Mouse (Mus musculus): ENCODE data around the gene Pga5.

Pga5 gene

DNA sequence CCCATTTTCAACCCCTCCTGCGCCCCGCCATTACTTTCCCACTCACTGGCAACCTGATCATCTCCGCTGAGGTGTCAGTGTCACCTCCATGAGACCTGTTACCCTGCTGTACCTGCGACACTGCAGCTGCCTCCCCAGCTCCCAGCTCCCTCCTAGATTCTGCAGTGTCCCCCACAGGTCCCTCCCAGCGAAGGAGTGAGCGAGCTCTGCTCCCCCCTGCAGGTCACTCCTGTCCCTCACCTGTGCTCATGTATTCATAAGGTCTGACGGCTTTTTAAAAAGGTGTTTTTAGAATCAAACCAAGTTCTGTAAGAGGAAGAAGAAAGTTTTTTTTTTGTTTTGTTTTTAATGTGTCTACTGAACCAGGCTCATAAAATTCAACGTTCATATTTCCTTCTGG, 24.3 kb upstream of the Pga5 start:
- DNase-seq (ENCODE audit: low read depth, low spot score), result no peak

DNA sequence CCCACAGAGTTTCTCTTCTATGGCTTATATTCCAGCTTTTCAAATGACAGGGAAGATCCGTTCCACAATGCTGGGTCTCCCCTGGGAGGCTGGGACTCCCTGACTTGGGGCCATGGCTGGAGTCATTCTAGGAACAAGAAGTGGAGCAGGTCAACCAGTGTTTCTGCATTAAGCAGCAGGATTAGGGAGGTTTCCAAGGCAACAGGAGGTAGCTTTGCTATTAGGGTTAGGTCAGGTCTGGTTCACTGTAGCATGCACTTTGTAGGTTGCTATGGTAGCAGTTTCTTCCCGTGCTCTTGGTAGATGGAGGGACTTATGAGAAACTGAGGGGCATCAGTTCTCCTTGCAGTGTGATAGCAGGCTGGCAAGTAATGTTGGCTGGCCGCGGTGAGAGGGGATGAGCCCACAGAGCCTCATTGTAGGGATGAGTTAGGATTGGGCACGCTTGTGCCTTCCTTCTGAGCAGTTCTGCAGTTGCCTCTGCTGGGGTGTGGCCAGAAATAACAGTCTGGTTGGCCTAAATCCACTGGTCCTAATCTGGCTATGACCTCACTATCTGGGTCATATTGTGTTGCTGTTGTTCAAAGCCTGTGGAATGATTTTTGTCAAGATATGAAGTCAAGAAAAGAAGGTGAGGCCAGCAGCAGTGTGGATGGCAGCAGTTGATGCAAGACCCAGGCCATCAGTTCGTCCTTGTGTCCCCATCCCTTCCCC, 23.3 kb upstream of the Pga5 start:
- peak; percentile 72 for DNase-seq (ENCODE audit: low read depth, low spot score)

DNA sequence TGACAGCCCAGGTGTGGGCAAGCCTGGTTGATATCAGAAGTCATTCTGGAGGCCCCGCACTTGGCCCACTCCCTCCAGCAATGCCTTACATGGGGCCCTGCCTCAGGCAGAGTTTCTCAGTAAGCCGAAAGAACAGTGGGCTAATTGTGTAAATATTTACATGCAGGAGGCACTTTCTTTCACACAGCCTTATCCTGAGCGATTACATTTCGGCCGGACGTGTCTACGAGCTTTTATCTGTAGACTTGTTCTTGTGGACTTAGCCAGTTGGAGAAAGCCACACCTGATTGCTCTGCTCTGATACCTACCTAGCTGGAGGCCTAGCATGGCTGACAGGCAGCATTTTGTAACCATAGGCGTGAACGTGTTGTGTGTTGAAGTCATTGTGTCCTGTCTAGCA, 22.0 kb upstream of the Pga5 start:
- no peak for DNase-seq (ENCODE audit: low read depth, low spot score)

DNA sequence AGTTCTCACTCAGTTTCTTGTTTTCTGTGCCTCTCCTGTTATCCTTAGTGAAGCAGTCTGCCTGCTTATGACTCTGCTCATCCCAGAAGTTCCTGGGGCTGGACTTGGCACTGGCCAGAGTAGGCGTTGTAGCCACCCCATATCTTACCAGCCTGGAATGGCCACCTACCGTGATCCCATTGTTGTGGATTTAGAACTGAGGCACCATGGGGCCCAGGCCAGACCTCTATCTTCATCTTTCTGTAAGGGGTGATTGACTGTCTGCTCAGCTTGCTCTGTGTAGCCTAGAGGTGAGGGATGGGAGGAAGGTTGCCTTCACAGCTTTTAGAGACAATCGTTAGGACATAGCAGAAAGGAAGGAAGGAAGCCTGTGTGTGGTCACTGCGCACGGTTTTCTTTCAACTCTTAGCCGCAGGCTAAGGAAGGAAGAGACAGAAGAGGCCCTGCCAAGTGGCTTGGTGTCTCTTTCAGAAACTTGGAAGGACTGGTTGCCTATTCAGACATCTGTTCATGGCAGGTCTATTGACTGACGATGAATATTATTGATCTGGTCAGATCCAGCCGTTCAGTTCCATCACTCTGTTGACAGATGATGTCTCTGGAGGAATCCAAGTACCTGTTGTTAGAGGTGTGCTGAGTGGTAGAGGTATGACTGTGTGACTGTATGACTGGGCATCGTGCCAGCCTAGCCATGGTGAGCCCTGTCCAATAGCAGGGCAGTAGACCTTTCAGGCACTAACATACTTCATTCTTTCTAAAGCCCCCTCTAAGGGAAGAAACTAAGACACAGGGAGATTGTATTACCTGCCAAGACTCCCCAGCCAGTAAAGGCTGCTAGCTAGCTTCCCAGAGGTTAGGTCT, 20.5 kb upstream of the Pga5 start:
- no peak for DNase-seq (ENCODE audit: low read depth, low spot score)

DNA sequence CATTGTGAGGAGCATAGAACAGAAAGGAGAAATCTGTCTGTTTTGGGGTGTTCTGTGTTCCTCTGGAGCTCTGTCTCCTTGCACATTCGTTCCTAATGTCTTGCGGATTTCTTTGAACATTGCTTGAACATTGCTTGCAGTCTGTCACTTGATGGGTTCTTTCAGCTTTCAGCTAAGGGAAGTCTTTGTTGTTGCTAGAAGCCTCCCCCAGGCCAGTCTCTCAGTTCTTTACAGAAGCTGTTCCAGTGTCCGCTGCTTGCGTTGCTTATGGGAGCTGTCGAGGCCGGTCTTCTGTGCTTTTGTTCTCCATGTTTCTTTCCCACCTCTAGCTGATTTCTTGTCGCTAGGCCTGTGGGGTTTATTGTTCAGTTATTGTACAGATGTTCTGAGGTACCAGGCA, 17.9 kb upstream of the Pga5 start:
- DNase-seq (ENCODE audit: low read depth, low spot score), result no peak

DNA sequence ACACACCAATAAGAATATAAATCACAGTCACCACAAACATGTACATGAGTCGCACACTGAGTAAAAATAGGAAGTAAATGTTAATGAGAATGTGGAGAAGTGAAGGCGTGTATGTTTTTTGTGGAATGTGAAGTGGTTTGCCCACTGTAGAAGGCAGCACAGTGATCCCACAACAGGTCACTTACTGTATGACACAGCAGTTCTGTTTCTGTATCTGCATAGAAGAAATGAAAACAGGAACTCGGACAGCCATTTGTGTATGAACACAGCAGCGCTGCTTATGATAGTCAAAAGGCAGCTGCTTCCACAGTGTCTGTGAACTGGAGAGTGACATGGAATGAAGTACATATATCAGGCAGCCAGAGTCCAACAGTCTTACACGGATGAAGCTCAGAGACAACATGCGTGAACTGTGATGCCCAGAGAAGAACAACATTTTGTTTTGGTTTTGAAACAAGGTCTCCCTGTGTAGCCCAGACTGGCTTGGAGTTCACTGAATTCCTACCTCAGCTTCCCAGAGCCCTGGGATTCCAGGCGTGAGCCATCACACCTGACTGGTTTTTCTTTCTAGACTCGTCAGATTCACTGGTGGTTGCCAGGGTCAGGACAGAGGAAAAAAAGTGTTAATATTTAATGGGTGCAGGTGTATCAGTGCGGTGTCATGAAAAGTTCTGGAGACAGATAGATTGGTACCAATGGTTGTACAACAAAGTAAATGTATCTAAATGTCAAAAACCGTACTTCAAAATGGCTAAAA, 16.2 kb upstream of the Pga5 start:
- no peak for DNase-seq (ENCODE audit: low read depth, low spot score)

DNA sequence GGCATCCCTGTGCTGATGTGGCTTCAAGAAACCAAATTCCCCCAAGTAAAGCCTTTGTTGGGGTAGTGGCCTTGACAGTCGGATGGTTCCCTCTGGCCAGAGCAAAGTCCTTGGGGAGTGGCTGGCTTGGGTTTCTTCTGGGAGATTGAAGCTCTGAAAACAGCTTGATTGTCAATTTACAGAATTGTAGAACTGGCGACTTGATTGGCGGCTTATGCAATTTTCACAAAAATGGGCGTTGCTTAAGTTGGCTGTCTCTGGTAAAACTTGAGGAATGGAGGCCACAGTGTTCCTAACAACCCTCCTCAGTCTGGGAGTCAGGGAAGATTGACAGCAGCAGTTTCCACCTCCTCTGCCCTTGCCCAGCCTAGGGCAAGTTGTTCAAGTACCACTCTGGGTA, 14.5 kb upstream of the Pga5 start:
- DNase-seq (ENCODE audit: low read depth, low spot score), result no peak

DNA sequence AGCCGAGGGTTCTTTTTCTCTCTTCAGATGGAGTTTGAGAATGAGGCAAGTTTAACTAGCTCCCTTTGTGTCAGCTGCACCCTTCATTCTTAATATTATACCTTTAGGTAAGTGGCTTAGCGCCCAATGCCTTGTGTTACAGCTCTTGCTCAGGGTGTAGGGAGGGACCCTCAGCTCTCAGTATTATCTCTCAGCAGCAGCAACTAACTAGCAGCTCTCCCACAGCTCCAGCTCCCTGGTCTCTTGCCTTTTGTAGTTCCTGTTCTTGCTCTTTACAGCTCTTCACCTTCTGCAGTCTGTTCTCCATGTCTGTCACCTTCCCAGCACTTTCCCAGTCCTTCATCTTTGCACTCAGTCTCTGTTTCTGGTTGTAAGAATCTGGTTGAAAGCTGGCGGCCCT, 13.8 kb upstream of the Pga5 start:
- DNase-seq (ENCODE audit: low read depth, low spot score), result no peak

DNA sequence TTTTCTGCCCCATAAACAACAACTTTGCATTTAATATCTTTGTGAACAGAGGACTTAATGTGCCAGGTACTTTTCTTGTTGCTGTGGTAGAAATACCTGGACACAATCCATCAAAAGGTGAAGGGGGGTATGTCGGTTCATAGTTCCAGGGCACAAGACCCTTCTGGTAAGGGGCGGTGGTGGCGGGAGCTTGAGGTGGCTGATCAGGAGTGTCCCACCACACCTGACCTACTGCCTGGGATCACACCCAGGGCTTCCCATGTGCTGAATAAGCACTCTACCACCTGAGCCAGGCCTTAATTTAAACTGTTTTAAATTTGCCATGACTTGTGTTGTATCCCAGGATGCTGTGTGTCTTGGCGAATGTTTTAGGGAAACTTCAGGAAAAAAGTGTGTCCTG, 13.2 kb upstream of the Pga5 start:
- DNase-seq (ENCODE audit: low read depth, low spot score), result no peak

DNA sequence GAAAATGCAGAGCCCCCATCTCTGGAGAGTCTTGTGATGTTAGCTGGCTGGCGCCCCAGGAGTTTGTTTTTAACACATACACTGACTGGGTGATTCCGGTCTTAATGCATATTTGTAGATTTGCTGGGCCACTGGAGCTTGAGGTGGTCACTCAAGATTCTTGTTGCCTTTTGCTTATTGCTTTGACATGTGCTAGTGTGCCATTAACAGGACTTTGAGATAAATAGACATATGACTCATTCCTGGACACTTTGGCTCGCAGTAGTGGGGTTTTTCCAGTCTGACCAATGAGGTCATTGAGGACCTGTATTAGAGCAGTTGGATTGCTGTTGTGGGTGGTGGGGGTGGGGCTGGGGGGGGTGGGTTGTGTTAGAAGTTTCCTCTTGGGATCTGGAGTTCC, 12.5 kb upstream of the Pga5 start:
- peak; percentile 47 for DNase-seq (ENCODE audit: low read depth, low spot score)

DNA sequence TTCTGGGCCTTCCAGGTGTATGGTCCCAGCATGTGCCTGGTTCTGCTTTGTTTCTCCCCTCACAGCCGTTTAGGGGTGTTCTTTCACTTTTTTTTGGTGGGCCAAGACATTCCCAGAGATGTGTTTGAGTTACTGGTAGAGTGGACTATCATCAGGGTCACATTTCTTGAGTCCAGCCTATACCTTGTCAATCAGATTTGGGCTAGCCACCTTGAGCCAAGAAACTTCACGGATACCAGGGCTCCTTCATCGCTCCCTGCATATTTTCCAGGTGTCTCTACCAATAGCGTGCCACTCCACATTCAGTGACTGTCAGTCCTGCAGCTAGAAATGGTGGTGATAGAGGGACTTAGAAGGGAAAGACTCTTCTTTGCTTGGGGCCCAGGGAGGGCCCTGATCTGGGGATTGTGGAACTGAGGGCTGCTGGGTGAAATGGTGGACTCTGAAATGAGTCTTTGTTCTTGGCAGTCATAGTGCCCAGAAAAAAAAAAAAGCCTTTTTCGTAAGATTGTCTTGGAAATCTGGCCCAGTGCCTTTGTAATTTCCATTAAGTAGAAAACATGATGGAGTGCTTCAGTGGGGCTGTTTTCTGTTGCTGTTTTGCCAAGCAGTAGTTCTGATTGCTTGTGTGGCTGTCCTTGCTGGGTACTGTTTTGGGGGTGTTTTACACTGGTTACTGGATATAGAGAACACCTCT, 11.7 kb upstream of the Pga5 start:
- DNase-seq (ENCODE audit: low read depth, low spot score), result peak; percentile 38

DNA sequence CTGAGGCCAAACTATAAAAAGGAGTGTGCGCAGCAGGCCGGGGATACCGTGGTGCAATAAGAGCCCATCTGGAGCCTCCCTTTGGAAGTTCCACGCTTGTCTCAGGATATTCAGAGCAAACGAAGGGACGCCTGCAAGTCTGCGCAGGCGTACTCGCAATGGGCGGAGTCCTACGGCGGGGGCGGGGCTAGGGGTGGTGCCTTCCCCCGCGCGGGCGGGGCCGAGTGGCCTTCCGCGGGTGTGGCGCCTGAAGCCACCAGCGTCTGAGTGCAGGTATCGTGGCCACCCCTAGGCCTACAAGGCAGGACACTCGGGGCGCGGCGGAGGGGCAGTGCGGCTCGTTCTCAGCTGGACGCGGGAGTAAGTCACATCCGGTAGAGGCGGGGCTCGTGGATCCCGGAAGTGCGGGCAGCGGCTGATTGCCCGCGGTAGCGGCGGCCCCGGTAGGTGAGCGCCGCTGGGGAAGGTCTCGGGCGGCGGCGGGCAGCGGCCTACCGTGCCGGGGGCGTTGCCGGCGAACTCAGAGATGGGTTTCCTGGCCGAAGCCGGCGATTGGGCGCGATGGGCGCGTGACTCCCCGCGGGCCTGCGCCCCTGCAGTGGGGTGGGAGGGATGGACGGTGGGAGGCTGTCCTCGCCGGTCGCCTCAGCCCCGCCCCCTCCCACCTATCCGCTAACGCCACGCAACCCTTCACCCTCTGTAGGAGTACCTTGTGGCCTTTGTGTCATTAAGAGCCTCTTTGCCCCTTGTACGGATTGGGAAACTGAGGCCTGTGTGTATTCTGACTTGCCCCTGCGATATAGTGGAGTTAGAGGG, 10.9 kb upstream of the Pga5 start, which contains the start of gene Vps37c:
Vps37c (plus strand) TSS at position 199 of the 816 bp plus-strand sequence.
- peak; percentile 90 for DNase-seq (ENCODE audit: low read depth, low spot score)

DNA sequence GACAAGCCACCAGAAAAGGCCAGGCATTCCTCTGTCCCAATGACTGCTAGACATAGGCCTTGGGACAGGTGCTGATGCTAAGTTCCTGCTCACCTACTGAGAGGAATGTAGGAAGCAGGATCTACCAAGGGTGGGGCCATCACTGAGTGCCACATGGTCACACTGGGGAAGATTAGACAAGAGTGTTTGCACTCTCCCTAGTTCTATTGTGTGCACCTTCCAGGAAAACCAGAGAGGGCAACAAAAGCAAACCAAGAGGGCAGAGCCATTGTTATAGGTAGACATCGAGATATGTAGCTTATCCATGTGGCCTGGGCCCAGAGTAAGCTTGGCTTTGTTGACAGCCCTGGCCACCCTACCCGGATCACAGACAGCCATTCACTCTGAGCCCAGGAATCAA, 7.9 kb upstream of the Pga5 start:
- no peak for DNase-seq (ENCODE audit: low read depth, low spot score)

DNA sequence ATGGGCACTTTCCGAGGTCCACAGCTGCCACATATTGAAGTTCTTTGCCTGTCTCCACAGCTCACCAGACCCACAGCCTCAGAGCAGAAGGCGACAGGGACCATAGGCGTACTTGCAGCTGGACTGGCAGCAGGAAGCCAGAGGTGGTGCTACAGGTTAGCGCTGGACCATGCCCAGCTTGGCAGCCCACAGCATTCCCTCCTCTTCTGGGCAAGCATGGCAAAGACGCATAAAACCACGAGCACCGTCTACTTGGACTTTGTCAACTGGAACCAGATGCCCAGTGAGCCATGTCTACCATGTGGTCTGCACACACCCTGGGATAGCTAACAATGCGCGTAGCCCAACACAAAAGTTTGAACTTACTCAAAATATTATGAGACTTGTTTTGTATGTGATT, 7.2 kb upstream of the Pga5 start:
- DNase-seq (ENCODE audit: low read depth, low spot score), result no peak

DNA sequence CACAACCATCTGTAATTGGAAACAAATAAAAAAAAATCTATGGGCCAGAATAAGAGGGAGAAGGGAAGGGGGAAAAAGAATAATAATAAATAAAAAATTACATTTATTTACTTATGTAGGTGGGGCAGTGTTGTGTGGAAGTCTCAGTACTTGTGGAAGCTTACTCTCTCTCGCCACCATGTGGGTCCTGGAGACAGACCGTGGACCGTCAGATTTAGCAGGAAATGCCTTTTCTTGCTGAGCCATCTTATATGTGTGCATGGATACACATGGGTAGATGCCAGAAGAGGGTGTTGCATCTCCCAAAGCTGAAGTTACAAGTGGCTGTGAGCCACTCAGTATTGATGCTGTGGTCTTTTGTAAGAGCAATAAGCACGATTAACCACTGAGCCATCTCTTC, 3.7 kb upstream of the Pga5 start:
- no peak for DNase-seq (ENCODE audit: low read depth, low spot score)

DNA sequence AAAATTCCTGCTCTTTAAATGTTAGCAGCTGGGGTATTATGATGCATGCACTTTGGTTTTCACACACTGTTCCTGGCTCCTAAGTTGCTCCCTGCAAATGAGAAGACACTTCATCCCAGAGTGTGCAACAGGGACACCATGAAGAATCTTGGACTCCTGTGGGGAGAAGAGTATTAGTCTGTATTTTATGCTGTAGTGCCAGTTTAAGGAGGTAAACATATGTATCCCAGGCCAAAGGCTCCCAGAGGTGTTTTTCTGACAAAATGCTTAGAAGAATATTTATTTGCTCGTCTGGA, 849 bp upstream of the Pga5 start:
- DNase-seq (ENCODE audit: low read depth, low spot score), result no peak

DNA sequence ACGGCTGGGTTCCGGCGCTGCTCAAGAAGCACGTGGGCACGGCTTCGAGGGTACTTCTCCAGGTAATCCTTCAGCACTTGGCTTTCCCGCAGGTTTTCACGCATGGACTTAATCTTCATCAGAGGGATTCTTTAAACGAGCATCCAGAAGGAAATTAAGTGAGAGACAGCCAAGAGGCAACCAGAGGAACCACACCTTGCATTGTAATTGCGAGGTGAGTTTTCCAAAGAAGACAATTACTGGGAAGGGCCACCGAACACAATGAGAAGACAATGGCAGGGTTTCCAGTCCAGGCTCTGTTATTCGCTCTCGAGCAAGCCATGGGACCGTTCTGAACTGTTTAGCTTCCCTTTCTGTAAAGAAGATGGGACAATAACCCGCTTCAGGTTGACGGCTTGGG, 1.2 kb downstream of the Pga5 start:
- DNase-seq (ENCODE audit: low read depth, low spot score), result no peak

DNA sequence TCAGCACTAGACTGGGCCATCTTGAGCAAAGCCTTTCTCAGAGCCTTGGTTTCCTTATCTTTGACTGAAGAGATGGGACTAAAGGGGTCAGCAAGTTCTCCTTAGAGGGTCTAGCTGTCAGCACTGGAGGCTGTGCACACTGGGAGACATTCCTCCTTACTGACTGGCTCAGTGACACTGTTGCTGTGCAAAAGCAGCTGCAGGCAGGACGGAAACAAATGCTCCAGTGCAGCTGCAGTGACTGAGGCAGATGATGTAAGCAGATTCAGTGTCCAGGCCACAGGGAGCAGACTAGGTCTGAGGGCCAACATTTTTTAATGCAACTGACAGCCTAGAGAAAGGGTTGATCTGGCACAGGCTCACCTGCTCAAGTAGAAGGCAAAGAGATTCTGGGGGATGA, 4.6 kb downstream of the Pga5 start:
- no peak for DNase-seq (ENCODE audit: low read depth, low spot score)

DNA sequence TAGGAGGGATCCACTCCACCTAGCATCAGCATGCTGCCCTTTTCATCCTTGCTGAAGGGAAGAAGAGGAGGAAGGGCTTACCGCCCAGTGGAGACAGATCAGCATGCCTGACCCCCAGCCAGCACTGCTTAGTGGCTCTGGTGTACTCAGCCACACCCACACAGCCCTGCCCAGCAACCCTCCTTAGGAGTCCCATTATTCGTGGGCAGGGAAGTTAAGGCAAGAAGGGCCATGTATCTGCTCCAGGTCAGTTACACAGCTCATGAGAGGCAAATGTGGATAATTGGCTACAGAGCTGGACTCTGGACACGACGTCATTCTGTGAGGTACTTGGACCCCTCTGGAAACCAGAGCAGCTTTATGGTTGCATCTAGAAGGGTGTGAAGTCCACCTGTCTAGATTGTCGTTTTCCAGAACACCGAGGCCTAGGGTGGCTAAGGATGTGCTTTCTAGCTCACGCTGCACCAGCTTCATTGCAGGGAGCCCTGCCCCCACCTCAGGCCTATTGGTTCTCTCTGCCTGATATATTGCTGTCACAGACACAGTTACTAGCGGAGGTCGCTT, 5.9 kb downstream of the Pga5 start:
- DNase-seq (ENCODE audit: low read depth, low spot score), result no peak

DNA sequence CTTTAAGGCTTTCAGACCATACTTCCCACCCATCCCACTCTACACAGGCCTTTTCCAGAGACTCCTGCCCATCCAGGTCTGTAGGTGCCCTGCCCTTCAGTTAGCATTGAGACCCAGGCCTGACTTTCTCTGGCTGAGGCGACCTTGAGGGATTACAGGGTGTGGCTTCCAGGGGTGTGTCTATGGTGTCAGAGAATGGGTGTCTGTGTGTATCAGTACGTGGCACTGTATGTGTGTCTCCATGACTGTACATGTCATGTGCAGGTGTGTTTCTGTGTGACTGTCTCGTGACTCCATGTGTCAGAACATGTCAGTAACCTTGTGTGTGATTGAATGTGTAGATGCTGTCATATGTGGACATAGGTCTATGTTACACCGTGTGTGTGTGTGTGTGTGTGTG, 6.6 kb downstream of the Pga5 start:
- no peak for DNase-seq (ENCODE audit: low read depth, low spot score)

DNA sequence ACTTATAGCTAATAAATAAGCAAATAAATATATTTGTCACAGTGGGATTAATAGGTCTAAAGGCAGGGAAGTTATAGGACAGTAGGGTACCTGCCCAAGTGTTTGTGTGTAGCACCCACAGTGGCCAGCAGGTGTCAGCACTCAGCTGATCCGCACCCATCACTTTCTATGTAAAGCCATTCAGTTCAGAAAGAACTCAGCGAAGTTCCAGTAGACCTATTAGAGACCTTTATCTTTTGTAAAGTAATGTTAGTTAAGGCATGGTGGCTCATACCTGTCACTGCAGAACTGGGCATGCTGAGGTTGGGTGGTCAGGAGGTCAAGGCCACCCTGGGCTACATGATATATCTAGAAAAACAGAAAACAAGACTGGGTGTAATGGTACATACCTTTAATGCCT, 12.4 kb downstream of the Pga5 start:
- DNase-seq (ENCODE audit: low read depth, low spot score), result peak; percentile 40
